Mouse (Mus musculus) cerebellum, postnatal 4 days (tissue): ENCODE data around the gene Lnx1.
A peak's percentile ranks its signal among the peaks of the same experiment; 100 is the strongest.

ENCODE experiments used
- DNase-seq, 2 experiments: peaks; one replicate each; pipeline ENCODE4 v3.0.0; 2022; ENCODE audit warnings: low spot score in 2 of 2, mixed read lengths in 1 of 2

Lnx1 gene

DNA sequence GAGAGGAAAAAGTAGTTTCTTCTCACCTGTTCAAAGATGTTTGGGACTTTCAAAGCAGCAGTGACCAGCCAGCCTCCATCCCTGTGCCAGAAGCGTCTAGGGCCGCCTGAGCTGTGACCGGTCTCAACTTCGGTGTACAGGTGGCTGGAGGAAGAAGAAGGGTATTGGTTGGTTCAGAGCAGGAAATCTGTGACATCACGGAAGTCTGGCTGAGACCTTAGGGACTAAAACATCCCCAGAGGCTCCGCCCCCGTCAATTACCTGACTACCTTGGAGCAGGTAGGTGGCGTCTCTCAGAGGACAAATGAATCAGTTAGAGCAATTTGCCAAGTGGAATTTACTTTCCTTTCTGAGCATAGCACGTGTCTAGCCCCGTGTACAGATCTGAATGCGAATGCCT, at the start of gene Lnx1:
Gene Lnx1, minus strand, starts transcription at position 147 of the 400 bp plus-strand sequence.
- no peak for DNase-seq

DNA sequence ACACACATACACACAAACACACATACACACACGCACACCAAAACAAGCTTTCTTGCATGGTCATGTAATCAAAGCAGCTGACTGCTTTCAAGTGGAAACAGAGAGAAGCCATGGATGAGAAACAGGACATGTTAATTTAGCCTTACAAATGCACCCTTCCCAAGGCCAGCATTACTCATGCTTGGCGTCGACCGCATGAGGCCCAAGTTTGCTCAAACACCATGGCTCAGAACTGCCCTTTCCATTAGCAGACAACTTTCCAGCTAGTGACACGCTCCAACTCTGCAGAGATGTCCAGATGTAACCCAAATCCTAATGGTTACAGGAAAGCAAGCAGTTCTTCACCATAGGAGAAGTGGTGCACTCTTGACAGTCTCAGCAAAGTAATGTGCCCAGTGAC, 47.8 kb upstream of the Lnx1 start:
- no peak for DNase-seq

DNA sequence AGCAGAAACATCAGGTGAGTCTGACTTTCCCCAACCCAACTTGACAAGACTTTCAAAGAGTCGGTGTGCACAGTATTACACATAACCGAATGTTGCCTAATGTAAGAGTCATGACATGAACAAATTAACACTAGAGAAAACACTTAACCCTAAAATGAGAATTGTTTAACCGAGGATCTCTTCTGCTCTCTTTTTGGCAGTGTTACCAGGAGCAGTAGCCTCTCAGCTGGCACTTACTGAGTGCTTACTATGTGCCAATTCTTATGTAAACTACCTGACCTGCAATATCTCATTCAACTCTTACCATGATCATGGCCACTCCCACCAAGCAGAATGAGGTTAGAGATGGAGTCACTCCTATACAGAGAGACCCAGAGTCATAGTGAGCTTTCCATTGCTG, 44.8 kb upstream of the Lnx1 start:
- no peak for DNase-seq

DNA sequence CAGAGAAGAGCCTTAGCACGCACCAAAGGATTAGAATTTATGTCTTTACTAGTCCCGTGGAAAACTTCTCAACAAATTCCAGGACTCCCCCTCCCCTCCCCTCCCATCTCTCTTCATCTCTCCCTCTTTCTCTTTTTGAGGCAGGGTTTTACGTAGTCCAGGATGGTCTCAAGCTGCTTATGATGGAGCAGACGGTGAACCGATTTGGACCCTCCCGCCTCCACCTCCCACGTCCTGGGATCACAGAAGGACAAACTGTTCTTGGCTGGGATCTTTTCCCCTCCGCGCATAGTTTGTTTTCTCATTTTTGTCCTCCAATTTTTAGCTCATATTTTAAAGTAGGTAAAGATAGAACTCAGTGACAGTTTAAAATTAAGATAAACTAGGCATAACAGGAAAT, 38.2 kb upstream of the Lnx1 start:
- no peak for DNase-seq

DNA sequence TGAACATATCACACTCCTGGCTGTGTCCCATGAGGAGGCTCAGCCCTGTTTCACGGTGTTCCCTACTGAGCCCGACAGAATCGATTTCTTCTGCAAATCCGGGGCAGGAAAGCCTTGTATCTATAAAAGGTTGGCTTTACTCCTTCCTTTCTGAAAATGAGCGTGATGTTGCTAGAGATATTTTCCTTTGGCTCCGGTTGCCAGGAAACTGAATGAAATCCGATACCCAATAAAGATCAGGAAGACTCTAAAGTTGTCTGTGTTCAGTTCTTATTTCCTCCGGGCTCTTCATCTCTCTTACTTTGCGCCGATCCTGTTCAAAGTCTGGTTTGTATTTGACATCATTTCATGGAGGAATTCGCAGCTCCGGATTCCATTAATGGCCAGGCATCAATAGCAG, 36.7 kb upstream of the Lnx1 start:
- no peak for DNase-seq

DNA sequence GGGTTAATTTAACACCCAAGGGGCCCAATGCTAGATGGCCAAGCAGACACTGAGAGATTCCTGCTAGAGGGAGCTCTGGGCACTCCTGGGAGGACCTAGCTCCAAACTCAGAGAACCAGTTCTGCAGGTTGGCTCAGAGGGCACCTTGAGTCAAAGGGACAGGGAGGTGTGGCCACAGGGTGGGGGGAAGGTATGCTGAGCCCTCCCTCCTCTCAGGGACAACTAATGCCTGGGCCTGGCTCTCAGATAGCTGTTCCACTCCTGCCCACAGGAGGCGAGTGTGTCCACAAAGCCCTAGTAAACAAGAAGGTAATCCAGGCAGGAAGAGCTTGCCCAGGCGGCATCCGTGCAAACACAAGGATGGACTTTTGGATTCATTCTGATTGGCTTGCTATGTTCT, 35.6 kb upstream of the Lnx1 start:
- DNase-seq: no peak

DNA sequence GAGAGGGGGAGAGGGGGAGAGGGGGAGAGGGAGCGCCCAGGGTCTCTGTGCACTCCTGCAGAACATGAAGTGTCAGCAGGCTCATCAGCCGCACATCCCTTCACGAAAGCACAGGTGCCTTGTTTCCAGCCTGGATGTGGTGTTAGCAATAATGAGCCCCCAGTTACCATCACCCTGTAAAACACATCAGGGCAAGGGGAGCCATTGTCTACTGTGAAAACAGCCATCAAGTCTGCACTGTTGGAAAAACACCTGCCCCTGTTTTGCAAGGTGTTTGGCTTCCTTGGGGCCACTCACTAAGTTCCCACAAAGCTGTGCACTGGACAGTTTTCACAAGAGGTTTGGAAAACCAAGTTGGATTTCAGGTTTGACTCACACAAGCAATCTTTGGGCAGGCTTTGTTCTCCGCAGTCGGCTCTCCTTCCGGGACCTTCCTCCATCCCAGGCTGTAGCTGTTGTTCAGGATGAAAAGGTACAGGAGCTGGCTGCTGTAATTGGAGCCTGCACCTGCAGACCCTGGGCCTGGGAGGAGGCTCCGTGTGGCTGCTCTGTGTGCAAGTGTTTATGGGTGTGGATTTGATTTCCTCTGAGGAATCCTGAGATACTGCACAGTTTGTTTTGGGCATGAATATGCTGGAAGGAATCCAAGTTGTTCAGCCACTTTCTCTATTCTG, 31.3 kb upstream of the Lnx1 start:
- DNase-seq: no peak

DNA sequence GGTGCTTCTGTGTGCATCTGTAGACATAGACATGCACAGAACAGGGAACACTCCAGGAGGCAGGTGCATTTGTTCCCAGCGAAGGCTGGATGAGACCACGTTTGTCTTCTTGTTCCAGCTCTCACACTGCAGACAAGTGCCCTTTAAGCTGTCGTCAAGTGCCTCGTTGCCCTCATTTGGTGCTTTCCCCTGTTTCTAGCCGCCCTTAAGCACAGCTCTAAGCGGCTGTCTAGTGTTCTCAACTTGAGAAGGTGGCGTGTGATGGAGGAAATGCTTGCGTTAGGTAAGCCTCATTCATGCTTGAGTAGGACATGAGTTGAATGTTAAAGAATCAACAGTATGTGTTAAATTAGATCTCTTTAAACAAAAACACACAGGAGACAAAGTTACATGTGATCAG, 29.9 kb upstream of the Lnx1 start:
- no peak for DNase-seq

DNA sequence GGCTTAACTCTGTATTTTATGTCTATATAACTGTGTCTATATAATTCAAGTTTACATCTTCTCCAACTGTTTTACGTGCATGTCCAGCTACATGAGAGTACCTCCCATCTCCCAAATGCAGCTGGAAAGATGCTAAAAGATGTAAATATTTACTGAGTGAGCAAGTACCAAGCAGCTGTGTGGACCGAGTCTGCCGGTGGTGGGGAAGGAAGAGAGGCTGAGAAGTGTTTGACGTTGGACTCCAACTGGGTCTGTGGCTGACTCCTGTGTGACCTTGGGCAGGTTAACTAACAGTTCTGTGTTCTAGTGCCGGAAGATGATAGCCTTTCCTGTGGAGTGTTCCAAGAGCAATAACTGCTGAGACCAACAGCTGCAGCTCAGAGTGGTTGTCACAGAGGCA, 27.9 kb upstream of the Lnx1 start:
- no peak for DNase-seq

DNA sequence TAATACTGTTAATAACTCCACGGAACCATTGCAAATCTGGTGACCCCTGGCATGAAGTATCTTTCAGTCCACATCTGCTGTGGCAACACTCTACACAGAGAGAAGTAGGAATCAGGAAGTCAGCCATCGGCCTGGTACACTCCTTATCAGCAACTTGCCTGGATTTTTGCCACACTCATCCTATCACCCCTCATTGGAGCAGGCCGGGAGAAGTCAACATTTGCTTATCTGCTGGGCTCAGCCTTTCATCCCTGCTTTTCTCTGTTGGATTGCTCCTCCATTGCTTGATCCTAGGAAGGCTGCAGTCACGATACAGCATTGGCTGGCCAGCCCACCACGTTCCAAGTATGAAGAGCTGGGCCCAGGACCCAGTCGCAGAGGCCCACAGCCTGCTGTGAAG, 26.9 kb upstream of the Lnx1 start:
- DNase-seq: no peak

DNA sequence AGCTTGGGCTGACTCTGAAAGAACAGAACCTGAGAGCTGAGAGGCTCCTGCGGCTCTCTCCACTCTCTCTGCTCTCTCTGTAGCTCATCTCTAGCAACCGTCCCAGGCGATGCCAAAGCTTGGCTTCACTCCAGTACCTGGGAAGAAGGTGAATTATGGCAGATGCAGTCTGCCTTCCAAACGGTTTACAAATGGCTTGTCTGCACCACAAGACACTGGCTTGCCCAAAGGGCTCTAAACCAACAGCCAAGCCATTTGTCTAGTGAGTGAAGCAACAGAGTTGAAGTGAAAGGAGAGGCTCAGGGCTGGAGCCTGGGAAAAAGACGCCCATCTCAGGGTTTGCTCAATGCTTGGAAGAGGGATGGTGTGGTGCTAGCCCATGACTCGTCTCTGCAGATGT, 25.5 kb upstream of the Lnx1 start:
- DNase-seq: no peak

DNA sequence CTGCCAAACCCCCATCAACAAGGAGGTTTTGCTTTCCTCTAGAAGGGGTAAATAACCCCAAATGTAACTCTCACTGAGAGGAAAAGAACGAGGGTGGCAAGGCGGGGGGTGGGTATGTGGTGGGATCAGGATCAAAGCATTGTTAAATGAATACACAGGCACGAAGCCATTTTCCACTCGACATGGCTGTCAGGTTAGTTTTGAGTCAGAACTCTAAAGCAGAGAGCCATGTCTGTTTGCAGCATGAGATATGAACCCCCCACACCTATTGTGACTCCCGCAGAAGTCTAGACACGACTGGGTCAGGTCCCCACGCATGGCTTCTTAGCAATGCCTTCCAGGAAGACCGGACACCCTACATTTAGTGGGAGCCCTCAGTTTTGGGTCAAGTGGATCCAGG, 24.6 kb upstream of the Lnx1 start:
- no peak for DNase-seq

DNA sequence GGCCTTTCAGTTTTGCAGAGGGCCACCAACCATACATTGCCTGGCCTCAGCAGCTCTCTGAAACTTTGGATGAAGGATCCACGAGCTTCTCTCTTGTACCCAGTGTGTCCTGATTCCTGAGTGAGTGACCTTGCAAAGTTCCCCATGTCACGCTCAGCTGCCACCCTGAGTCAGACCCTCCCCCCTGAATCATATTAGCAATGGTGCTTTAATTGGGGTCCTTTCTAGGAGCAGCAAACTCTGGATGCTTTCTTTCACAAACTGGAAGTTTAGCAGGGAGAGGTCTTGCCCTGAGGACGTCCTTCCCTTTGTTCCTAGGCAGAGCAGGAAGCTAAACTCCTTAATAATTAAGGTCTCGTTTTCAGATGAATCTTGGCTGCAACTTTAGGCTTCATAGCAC, 22.8 kb upstream of the Lnx1 start:
- DNase-seq: no peak

DNA sequence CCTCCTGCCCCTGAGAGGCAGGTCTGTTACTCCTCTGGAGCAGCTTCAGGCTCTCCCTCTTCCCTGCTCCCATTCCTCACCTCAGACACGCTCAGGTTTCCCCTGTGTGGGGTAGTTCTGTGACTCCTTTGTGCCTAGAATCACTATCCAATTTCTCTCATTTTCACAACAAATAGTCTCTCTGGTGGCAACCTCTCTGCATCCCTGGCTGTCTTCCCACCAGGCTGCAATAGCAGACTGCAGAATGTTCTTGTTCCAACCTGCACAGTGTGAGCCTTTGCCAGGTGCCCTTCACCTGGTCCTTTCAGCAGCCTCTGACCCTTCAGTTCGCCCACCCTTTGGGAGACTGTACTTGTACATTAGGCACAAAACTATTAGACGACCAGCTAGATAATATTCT, 19.1 kb upstream of the Lnx1 start:
- no peak for DNase-seq

DNA sequence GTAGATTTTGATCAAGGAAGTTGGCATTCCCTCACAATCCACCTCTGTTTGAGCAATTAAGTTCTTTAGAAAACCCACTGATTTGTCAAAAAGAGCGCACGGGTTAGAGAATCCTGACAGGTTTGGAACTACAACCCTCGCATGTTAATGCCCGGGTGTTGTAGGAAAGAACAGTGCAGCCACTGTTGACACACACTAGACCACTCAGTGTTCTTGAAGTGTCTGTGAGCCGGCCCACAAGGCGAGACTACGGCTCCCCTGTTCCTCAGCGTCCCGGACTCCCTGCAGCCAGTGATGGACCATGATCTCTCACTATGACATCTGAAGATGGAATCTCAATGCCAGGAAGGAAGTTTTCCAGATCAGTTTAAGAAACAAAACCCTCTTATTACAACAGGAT, 17.9 kb upstream of the Lnx1 start:
- no peak for DNase-seq

DNA sequence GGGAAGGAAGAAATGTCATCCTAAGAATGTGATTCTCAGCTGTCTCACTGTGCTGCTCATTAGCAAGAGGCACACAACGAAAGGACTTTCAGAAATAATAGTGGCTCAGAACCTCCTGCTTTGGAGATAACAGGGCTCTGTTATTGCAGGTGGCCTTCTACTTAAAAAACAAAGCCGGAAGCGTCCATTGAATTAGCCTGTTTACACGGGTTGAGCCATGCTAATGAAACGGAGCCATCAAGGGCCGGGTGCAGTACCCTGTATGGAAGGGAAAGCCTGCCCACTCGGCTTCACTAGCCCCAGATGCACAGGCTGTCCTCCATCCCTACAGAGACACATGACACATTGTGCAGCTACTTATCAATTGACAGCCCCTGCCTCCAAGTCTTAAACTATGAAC, 13.5 kb upstream of the Lnx1 start:
- DNase-seq: no peak

DNA sequence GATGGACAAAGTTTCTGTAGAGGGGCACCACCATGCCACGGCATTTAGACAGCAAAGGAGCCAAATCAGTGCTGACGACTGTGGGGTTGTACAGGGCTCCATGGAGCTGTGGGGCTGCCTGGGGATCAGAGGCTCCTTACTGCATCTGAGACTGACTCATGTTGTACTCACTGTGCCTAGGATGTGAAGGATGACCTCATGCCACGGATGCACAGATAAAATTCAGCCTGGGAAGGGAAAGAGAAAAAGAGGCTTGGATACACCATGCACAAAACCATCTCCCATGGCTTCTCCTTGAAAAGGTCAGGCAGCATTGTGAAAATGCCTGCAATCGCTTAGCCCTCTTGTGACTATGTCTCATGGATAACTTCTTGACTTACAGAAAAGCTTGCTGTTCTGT, 10.1 kb upstream of the Lnx1 start:
- no peak for DNase-seq

DNA sequence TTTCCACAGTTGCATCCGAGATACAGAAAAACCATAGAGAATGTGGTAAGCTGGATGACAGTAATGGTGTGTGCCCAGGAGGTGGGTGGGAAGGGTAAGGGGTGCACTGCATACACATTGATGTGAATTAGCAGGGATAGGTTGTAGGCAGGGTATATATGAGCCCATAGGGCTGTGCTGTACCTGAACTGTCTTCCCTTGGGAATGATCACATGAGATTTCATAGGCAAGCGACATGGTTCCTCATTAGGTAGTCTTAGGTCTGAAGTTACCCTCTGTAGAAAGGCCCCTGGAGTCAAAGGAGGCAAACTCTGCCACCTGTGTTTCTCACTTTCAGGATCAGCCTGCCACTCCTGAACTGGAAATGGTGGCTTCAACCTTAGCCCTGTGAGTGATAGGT, 9.3 kb upstream of the Lnx1 start:
- DNase-seq: no peak

DNA sequence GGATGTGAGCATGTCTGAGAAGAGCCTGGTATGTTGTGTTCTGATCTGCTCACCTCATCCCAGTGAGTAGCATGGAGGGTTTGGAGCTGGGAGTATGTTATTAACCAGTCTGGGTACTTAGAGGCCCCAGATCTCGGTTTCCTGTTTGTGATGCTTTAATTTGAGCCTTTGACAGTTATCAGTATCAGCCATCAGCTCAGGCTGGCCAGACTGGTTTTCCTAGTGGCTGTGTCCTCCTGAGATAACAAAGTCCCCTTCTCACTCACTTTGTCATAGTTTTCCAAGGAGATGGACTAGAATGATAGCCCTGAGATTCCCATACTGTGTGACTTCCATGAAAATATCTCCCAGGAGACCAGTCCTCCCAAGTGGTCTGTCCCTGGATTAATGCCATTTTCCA, 8.3 kb upstream of the Lnx1 start:
- no peak for DNase-seq

DNA sequence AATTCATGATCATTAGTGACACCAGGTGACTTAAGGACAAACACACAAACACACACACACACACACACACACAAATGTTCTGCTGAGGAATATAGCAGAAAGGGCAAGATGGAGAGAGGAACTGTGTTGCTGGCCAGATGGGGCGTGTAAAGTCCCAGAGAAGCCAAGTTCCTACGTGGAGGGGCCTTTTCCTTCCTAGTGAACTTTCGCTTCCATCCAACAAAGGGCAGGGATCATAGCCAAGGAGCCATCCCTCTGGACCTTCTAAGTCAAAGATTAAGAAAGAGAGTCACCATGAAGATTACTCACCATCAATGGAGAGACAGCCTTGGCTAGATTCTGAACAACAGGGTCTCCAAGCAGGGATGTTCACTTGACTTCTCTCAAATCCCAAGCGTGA, 7.5 kb upstream of the Lnx1 start:
- no peak for DNase-seq

DNA sequence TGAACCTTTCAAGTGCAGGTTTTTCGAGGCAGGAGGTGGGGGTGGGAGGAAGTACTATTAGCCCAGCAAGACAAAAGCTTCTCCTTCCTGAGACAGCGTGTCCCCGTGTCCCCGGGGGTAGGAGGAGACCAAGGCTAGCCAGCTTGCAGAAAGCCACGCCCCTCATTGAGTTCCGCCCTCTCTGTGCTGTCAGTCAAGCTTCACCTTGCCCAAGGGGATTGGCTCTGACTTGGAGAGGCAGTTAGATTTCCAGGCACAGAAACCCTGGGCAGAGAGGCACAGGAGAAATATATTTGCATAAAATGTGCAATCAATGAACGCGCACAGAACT, 1.7 kb upstream of the Lnx1 start:
- peak in 1 of 2 experiments; percentile 33 for DNase-seq

DNA sequence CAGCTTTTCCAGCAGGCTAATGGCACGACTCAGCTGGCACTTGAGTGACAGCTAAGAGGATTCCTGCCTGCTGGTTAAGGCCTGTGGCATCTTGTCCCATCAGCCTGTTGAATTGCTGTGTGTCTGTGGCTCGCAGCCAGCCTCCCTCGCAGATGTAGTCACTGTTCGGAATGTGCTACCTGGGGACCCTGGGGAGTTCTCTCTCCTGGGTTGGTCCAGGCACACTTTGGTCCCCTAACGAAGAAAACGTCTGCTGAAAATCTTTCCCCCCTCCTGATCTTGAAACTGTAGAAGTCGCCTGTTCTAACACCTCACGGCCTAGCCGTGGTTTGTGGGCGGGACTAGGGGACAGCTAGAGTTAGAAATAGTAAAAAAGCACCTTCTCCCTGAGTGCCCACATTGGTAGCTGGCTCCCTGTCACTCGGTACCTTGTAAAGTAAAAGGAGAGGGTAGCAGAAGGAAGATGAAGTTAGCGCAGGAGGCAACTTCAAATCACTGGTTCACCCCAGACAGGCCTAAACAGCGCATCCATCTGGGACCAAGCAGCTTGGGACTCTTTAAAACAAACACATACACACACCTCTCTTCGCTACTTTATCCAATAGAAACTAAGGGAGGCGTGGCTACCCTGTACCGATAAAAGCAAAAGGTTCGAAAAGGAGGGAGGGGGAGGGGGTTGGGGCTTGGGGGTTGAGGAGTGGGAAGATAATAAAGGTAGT, 1.2 kb upstream of the Lnx1 start:
- peak in 1 of 2 experiments; percentile 16 for DNase-seq

DNA sequence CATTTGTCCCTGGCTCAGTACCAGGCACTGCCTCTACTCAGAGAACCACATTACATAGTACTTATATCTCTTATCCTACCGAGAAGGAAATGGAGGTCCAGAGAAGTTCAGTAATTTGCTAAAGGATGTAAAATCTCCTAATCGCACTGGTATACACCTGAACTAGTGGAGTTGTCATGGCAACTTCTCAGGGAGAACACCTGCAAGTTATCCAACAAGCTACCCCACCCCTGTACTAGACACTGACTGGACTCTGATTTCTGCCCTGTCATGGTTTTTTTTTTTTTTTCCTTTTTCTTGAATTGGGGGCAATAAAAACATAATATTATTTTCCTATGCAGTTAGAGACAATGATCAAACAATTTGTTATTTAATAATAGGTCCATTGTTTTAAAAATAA, 1.8 kb downstream of the Lnx1 start:
- DNase-seq: no peak

DNA sequence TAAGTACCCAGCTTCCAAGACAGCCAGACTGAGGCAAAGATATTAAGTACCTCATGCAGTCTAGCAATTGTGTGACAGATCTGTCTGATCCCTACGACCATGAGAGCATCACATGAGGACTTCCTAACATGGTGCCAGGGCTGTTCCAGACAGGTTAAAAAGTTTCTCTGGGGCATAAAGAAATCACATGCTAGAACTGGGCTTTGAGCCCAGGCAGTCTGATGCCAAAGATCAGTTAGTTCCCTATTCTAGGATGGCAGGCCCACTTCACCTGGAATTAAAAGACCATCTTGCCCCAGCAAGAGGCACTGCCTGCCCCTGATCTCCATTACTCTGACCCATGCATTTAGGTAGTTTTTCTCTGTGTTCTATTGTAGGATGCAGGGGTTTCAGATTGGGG, 3.0 kb downstream of the Lnx1 start:
- no peak for DNase-seq
